Mouse (Mus musculus) T-helper 2 cell (primary cell): Measurements from ENCODE around the gene Ndufb7.
"Not testable (repeated sequence)": the region's sequence is repeated elsewhere in the genome, so short reads cannot be mapped to it uniquely, and the experiment has no call there.

ENCODE experiments used
- in situ Hi-C: fragments of 300-600 bp; cut with MboI, MseI; formaldehyde crosslinking; loops from one replicate; pipeline ENCODE4 v1.15.1; 2025; ENCODE audit warnings: high pct_unique_total_duplicates

Ndufb7 gene

DNA sequence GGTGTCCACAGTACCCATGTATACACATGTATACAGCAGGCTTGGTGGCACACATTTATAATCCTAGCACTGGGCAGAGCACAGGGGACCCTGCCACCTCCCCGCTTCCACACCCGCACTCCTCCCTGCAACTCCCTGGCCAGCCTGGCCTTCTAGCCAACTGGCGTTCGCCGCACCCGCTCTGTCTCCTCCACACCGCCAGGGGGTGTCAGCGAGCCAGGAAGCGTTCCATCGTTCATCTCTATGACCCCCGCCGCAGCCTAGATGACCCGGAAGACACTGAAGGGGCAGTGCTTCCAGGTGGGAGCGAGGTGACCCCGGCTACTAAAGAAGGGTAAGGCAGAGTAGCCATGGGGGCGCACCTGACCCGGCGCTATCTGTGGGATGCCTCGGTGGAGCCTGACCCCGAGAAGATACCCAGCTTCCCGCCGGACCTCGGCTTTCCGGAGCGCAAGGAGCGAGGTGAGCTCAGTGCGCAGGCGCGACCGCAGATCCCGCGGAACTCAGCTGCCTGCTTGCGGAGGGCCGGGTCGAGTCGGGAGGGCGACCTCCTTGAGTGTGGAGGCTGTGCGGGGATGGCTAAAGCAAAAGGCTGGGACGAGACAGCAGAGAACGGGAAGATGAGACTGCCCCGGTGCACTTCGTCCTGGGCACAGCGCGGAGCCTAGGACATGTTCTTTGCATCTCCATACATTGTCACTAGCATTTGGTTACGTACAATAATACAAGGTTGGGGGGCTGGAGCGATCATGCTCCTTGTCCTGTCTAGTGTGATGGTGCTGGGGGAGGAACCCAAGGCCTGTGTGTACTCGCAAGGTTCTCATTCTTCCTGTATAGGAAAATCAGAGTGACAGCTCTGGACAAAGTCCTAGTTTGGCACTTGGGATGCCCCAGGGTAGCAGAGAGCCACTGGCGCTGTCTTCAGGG is at the start of gene Ndufb7:
Gene Ndufb7, plus strand, starts transcription at position 203 of the 927 bp plus-strand sequence.
- in situ Hi-C loops, result no loop called here

DNA sequence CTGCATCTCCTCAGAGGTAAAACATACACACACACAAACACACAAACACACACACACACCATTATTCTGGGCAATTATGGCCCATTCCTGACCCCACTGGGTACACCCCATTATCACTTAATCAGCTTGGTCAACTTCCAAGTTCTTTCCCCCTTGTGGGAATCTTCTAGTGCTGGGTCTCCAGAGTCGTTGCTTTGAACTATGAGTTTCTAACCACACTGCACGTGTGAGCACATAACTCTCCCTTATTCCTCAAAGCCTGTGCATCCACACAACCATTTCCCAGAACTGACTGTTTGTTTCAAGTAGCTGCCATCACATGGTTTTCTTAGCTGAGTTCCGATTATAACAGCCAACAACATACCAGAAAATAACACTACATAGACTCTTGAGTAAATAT is 46.0 kb upstream of the Ndufb7 start:
- in situ Hi-C loops, result no loop called here

DNA sequence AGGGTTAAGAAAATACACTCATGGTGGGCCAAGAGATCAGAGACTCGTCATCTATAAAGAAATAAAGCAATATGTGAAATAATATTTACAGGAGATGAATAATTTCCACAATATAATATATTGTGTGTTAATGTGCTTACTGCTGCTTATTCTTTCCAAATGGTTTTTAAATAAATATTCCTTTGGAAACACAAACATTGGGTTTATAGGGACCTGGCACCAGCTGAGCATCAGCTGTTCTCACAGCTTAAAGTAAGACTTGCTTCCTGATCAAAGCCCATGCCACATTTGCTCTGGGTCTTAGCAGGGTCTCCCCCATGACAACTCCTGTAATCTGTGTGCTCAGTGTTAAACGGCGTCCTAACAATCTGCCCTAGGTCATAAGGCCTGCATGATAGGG is 45.6 kb upstream of the Ndufb7 start:
- in situ Hi-C loops, result not testable (repeated sequence)

DNA sequence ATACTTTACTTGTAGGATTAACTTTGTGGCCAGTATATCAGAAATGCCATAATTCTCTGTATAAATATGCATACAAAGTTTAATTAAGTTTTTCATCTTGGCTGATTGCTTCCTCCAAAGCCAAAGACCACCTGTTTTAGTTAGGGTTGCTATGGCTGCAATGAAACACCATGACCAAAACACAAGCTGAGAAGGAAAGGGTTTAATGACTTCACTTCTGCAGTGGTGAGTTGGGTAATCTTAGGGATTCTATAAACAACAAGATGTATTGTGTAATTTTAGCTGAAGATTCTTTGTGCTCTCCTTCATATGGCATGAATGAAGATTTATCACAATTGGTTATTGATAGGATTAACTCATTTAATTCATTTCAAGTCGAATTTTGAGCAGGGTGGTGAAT is 45.2 kb upstream of the Ndufb7 start:
- in situ Hi-C loops, result no loop called here

DNA sequence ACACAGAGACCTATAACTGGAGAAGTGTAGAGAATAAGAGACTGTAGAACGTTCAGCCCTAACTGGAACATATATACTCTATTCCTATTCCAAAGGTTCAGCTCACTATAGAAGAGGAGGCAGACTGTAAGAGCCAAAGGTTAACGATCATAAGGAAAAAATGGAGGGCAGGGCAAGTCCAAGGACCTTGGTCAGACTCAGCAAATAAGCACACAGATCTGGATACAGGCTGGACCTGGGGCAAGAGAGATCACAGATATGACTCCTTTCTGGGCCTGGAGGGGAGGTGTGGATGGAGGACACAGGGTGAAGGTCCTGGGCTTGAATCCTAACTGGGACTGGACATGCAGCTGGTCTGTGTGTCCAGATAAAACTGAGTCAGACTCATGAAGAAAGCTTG is 31.7 kb upstream of the Ndufb7 start:
- in situ Hi-C loops, result no loop called here

DNA sequence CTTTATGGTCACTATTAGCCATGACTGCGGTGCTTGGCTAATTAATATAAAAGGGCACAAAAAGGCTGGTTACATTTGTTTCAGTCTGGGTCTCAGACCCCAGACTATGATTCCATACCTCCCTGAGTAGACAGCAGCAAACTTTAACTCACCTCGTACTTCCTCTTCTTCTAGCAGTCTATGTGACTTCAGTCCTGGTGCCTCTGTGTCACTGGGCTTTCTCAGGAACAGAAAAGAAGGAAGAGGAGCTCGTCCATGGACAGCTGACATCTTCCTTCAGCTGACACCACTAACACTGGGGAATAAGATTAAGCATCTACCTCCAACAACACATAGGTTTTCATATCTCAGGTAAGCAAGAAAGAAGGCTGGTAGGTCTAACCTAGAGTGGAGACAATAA is 30.7 kb upstream of the Ndufb7 start, which contains the start of gene Olfr370:
Gene Olfr370, plus strand, starts transcription at position 45 of the 400 bp plus-strand sequence.
- in situ Hi-C loops, result no loop called here

DNA sequence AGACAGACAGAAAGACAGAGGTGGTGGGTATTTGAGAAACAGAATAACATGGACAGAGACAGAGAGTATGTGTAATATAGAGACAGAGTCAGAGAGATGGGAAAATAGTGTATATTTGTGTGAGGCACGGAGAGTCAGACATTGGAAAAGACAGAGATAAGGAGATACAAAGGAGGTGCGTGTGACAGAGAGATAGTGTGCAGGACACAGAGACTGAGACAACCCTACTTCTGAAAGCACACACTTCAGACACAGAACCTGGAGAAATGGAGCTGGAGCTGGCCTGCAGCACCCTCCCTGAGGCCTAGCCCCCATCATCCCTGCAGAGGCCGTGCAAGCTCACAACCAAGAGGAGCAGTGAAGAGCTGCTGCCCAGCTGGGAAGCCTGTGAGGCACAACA is 3.8 kb upstream of the Ndufb7 start:
- in situ Hi-C loops, result no loop called here

DNA sequence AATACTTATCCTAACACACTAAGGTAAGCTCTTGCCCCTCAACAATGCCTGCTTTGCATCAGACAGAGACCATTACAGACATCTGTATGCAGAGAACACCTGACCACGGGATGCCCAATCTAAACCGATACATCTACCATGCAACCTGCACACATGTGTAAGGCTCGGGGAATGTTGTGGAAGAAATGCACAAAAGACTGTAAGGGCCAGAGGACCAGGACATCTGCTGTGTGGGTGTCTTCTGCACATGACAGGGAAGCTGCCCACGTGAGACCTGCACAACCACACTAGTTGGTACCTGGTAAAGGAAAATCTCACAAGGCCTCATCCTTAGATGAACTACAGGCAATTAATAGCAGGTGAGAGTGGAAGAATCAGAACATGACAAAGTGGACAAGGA is 3.2 kb upstream of the Ndufb7 start:
- in situ Hi-C loops, result no loop called here

DNA sequence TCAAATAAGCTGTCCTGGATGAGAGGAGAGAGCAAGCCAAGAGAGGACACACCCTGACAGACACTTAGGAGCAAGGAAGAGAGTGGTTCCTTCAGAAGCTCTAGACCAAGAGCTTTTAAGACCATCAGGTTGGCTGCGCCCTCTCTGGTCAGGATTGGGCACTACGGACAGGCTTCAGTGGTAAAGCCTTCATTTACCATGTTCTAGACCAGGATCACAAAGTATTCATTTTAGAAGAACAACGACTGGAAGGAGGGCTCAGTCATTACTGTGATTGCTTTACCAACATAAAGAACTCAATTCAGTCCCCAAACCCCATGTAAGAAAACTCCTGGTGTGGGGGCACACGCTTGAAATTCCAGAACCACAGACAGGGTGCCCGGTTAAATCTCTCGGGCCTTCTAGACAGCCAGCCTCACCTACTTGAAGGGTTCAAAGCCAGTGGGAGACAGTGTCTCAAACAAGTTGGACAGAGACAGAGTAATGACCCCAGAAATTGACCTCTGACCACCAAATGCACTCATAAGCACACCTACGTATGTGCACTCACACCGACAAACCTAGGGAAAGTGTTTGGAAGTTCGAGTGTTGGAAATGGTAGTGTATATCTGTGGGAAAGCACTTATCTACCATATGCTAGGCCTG is 618 bp upstream of the Ndufb7 start:
- in situ Hi-C loops, result no loop called here

DNA sequence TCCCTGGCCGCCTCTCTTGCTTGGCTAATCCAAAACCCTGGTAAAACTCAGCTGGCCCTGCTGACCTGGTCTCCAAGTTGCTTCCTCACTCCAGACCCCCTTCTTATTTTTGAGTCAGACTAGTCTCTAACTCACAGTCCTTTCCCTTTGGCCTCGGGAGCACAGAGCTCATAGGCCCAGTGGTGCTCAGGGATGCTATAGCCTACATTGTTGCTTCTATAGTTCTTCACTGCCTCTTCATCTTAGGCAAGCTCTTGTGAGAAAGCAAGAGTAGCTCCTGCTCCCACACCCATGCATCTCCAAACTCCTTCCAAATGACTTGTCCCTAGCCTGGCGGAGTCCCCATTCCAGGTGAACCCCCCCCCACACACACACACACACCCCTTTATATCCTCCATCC is 1.2 kb downstream of the Ndufb7 start:
- in situ Hi-C loops, result no loop called here

DNA sequence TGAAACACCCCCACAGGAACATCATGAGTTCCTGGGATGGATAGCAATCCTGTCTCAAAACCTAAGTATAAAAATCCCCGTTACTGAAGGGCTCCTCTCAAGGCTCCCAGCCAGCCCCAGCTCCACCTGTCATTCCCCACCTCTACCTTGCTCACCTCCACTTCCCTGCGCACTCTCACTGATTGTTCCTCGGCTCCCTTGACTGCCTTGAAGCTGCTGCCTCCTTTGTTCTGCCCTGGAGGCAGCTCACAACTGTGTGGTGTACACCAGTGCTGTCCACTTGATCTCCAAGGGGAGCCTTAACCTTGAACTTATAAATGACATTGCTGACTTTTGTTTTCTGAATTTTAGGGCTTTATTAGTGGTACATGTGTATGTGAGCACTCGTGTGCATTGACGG is 1.7 kb downstream of the Ndufb7 start:
- in situ Hi-C loops, result no loop called here

DNA sequence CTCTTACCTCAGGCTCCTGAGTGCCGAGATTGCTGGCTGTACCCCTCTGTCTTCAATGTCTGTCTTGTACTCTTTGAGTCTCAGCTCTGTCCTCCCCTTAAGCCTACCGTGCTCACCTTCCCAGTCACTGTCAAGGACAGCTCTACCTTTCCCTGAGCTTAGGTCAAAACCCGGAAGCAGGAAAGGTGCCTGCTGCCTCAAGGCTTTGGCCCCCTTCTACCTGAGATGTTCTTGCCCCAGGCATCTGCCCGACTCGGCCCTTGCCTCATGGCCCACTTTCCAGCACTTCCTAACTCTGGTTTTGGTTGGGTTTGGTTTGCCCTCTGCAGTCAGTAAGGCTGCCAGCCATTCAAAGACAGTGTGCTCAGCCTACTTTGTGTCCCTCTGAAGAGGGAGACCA is 2.3 kb downstream of the Ndufb7 start:
- in situ Hi-C loops, result no loop called here

DNA sequence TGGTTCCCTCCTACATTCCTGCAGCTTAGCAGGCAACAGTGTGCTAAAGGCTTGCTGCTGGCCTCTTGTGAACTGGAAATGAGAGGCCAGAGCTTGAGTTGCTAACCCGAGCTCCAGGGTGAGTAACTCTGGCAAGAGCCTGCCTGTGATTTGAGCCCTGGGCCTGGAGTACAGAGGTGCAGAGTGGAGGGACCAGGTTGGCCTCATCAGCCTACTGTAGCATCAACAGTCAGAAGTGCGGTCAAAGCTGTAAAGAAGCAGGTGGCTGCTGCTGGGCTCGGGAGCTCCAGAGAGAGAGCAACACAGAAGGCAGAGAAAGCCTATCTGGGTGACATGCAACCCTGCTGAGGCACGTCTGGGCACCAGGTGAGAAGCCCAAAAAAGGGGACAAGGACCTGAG is 2.7 kb downstream of the Ndufb7 start:
- in situ Hi-C loops, result no loop called here

DNA sequence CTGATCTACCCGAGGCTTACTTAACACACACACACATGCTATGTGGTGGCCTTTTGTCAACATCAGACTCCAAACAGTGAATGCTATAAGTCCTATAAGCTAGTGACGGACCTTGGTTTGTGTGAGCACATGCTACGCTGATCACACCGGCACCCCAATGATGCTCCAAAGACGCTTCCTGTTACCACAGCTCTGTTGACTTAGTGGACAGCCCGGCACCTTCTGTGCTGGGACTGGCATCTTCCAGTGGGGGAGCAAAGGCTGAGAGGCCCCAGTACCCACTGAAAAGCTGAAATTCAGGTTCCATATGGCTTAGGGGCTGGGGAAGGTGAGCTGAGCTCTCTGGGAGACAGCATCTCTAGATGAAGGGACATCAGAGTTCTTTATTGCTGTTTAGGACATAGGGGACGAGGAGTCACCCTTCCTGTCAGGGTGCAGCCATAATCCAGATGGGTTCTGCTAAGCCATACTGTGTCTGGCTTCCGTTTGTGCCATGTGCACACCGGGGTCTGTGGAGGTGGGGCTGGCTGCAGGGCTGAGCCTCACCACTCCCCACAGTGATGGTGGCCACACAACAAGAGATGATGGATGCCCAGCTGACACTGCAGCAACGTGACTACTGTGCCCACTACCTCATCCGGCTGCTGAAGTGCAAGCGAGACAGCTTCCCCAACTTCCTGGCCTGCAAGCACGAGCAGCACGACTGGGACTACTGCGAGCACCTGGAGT is 4.0 kb downstream of the Ndufb7 start:
- in situ Hi-C loops, result no loop called here

DNA sequence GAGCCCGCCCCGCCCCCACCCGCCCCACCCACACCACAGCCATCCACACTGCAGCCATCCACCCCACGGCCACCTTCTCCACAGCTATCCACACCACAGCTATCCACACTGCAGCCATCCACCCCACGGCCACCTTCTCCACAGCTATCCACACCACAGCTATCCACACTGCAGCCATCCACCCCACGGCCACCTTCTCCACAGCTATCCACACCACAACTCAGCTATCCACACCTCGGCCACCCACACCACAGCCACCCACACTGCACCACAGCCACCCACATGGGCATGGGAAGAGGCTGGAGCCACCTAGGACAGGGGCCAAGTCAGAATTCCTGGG is 4.5 kb downstream of the Ndufb7 start:
- in situ Hi-C loops, result not testable (repeated sequence)

DNA sequence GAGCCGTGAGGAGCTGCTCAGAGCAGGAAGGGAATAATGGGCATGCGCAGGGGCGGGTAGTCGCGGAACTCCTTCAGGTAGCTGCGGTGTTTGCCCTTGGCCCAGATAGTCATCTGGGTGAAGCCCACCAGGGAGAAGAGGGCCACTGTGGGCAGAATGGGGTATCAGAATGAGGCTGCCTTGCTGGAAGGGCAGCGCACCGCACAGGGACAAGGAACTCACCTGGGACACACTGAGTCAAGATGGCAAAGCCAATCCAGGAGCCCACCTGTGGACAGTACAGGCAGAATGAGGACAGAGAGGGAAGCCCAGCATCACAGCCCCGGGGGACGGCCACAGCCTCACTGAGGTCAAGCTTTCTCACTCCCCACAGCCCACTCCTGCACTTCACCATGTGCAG is 5.3 kb downstream of the Ndufb7 start:
- in situ Hi-C loops, result no loop called here

DNA sequence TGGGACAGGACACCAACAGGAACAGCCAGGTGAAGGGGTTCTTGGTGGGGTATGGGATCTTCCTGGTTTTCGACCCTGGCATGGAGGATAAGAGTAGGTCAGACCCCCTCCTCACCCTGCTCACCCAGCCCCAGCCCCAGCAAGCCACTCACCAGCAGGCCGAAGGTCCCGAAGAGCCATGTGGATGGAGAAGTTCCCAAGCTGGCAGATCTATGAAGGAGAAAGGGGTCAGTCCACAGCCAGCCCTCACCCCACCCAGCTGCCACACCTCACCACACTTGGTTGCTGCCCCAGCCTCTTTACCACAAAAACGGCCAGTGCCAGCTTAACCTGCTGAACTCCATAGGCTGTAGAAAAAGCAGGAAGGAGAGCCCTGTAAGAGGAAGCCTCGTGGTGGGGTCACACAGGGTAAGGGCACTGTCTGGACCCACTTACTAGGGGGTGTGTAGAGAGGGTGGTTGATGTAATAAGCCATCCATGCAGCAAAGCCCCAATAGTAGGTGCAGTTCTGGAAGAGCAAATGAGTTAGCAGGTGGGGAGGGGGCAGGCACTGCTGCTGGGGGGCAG is 5.9 kb downstream of the Ndufb7 start:
- in situ Hi-C loops, result no loop called here

DNA sequence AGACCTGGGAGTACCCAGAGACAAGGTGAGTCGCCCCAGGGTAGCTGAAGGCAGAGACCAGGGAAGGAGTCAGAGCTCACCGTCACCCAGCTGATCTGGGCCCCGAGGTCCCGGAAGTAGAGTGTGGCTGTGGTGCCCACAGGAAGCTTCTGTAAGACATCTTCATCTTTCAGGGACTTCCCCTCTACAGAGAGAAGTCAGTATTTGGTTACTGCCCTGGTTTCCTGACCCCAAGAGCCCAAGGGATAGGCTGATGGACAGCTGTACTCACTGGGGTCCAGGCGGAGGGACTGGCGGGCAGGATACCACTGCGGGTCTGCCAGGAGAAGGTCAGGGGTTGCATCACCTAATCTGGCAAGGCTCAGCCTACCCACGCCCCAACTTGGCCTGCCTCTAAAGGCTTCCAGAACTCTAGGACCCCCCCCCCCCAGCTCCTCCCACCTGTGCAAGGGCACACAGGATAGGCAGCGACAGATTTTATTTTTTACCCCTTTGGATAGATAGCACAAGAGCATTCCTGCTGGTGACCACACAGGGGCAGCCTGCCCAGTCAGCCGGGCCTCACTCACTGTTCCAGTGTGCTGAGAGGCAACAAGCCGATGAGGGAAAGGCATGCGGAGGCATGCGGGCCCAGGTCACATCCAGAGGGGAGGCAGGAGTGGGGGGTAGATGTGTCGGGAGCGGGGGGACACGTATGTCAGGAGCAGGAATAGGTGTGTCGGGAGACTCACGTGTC is 6.8 kb downstream of the Ndufb7 start:
- in situ Hi-C loops, result no loop called here

DNA sequence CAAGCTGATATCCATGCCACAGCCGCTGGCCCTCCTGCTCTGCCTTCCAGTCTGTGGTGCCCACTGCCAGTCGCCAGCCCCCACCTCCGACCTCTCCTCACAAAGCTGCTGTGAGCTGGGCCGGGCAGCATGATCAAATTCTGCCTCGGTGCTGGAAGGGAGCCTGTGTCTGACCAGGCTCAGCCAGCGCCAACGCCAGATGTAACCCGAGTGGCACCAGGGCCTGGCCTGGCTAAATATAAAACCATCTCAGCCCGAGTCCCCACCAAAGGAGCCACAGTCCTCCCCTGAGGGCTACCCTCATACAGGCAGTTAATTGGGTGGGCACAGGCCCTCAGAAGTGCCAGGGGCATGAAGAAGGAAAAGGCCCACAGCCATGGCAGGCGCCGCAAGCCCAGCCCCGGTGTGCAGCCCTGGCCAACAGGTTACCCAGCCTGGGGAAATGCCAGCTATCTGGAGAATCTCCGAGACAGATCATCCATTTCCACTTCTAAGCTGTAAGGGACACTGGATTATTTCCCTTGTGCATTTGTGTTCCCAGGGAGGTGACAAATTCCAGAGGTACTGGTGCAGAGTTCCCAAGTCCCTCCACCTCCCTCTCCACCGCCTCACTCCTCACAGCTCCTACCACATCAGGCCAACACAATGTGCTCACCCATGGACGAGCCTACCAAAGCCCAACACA is 8.3 kb downstream of the Ndufb7 start:
- in situ Hi-C loops, result no loop called here

DNA sequence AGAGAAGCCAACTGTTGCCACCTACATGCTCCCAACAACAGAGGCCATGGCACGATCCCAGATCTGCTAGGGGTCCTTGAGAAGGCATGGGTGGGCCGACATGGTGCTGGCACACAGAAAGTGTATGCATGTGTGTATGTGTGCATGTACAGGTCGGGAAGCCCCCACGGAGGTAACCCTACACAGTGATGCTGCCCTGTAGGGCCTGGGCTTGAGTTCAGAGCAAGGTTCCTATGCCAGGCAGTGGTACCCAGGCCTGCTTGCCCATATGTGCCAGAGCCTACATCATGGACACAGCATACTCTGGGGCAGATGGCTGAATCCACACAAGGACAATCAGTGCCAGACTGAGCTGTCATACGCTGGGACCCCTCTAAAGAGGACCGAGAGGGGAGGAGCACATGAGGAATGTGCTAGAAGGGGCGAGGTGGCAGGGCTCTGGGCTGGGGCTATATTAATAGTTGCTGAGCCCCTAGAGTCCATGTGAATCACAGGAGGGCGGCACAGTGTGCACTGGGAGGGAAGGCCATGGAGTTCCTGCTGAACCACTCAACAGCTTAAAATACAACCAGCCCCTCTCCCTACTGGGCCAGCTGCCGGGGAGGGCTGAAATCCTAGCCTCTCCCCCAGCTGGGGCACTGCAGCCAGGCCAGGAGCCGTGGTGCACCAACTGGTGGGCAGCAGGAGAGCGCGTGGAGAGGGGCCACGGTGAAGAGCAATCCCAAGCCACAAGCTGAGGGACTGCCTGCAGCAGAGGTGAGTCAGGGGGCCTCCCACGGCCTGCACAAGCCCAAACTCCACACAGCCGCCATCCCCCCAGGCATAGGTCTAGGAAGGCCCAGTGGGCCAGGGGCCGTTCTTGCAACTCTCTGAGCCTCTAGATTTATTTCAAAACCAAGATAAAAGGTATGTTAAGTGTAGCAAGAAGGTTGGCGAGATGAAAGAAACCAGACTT is 9.4 kb downstream of the Ndufb7 start:
- in situ Hi-C loops, result no loop called here
